Mouse (Mus musculus) granulocyte monocyte progenitor cell, adult 5-6 weeks (primary cell): Measurements from ENCODE around the gene Trabd. TPM values are rescaled to one million over a fixed set of nuclear protein-coding genes. Genes with fewer than 3 reads are reported as not detected.
A peak's percentile ranks its signal among the peaks of the same experiment; 100 is the strongest.

Experiments used
- ATAC-seq: replicated peaks from 2 replicates; pipeline ENCODE4 v1.8.0; 2016; ENCODE audit warnings: mild to moderate bottlenecking, moderate TSS enrichment, inconsistent platforms; ENCODE audit not compliant: poor library complexity, severe bottlenecking
- total RNA-seq, 2 experiments: library from RNA; stranded (forward) in 1 of 2; stranded (reverse) in 1 of 2; fragments of 200-712, 200-1000 nt in 1 of 2; fragments of >200 nt in 1 of 2; fragmentation: Nextera tagmentation in 1 of 2; gene quantifications; 2 replicates each; pipeline ENCODE4 v1.2.3; 2014 to 2017

The Trabd gene
- total RNA-seq, 2 experiments from 2014 or later: 36.9 to 44.2 TPM

- no peak for ATAC-seq
Observed at GRCm38 (mm10) chr15:89076156-89076731, 1.3 kb downstream of the Trabd start.

- ATAC-seq: peak; percentile 61
Observed at GRCm38 (mm10) chr15:89078208-89078836, 3.4 kb downstream of the Trabd start.

- ATAC-seq: no peak
Observed at GRCm38 (mm10) chr15:89083906-89084305, 9.0 kb downstream of the Trabd start.

- no peak for ATAC-seq
Observed at GRCm38 (mm10) chr15:89084826-89085225, 9.9 kb downstream of the Trabd start.

- ATAC-seq: peak; percentile 90
Observed at GRCm38 (mm10) chr15:89088607-89089247, 13.8 kb downstream of the Trabd start, which contains the start of gene Selenoo. Gene Selenoo, plus strand, starts transcription at chr15:89089084.

GRCm38 (mm10) chr15:89089248-89090051 is 14.5 kb downstream of the Trabd start:
- peak; percentile 31 for ATAC-seq

- ATAC-seq: no peak
Observed at GRCm38 (mm10) chr15:89090662-89091061, 15.7 kb downstream of the Trabd start.

GRCm38 (mm10) chr15:89092181-89092580 is 17.3 kb downstream of the Trabd start:
- no peak for ATAC-seq

- ATAC-seq: no peak
Observed at GRCm38 (mm10) chr15:89097450-89097849, 22.5 kb downstream of the Trabd start.

- no peak for ATAC-seq
Observed at GRCm38 (mm10) chr15:89098616-89099015, 23.7 kb downstream of the Trabd start.

GRCm38 (mm10) chr15:89100823-89101222 is 25.9 kb downstream of the Trabd start:
- ATAC-seq: no peak

- no peak for ATAC-seq
Observed at GRCm38 (mm10) chr15:89102646-89103045, 27.7 kb downstream of the Trabd start.

- ATAC-seq: no peak
Observed at GRCm38 (mm10) chr15:89103921-89104320, 29.0 kb downstream of the Trabd start.

GRCm38 (mm10) chr15:89104425-89104824 is 29.5 kb downstream of the Trabd start:
- no peak for ATAC-seq

- ATAC-seq: no peak
Observed at GRCm38 (mm10) chr15:89106073-89106472, 31.1 kb downstream of the Trabd start.

GRCm38 (mm10) chr15:89106976-89107375 is 32.1 kb downstream of the Trabd start:
- no peak for ATAC-seq

- no peak for ATAC-seq
Observed at GRCm38 (mm10) chr15:89110147-89110546, 35.2 kb downstream of the Trabd start.

- peak; percentile 63 for ATAC-seq
Observed at GRCm38 (mm10) chr15:89118007-89118406, 43.1 kb downstream of the Trabd start.

GRCm38 (mm10) chr15:89122649-89123366 is 47.9 kb downstream of the Trabd start, which contains the start of gene Tubgcp6:
Gene Tubgcp6, minus strand, starts transcription at chr15:89123112.
- ATAC-seq: peak; percentile 96

- no peak for ATAC-seq
Observed at GRCm38 (mm10) chr15:89123595-89123994, 48.7 kb downstream of the Trabd start.
